Mouse (Mus musculus) skeletal muscle tissue, adult 2 months (tissue): ENCODE results near the gene Mertk.

ENCODE experiments used
- DNase-seq: peaks from one replicate; pipeline ENCODE4 v3.0.0-alpha.2; 2012; ENCODE audit warnings: low read depth, low spot score

The Mertk gene

GRCm38 (mm10) chr2:128765787-128766186, 67.0 kb downstream of the Mertk start:
- DNase-seq = no peak

GRCm38 (mm10) chr2:128768545-128769247, 69.9 kb downstream of the Mertk start:
- DNase-seq = no peak

- no peak for DNase-seq
Measured at GRCm38 (mm10) chr2:128770557-128770956, 71.8 kb downstream of the Mertk start.

- DNase-seq = no peak
Measured at GRCm38 (mm10) chr2:128771048-128771447, 72.3 kb downstream of the Mertk start.

GRCm38 (mm10) chr2:128771750-128772338, 73.1 kb downstream of the Mertk start:
- no peak for DNase-seq

- DNase-seq = no peak
Measured at GRCm38 (mm10) chr2:128782231-128782630, 83.5 kb downstream of the Mertk start.

- no peak for DNase-seq
Measured at GRCm38 (mm10) chr2:128783660-128784345, 85.0 kb downstream of the Mertk start.

- no peak for DNase-seq
Measured at GRCm38 (mm10) chr2:128784814-128785213, 86.1 kb downstream of the Mertk start.

- DNase-seq = no peak
Measured at GRCm38 (mm10) chr2:128786341-128786740, 87.6 kb downstream of the Mertk start.

GRCm38 (mm10) chr2:128786795-128787194, 88.0 kb downstream of the Mertk start:
- DNase-seq = no peak

- DNase-seq = no peak
Measured at GRCm38 (mm10) chr2:128787805-128788204, 89.0 kb downstream of the Mertk start.

- no peak for DNase-seq
Measured at GRCm38 (mm10) chr2:128790875-128791614, 92.3 kb downstream of the Mertk start.

- no peak for DNase-seq
Measured at GRCm38 (mm10) chr2:128793958-128794357, 95.2 kb downstream of the Mertk start.

GRCm38 (mm10) chr2:128796463-128796862, 97.7 kb downstream of the Mertk start:
- DNase-seq = peak; percentile 22

- no peak for DNase-seq
Measured at GRCm38 (mm10) chr2:128803441-128803840, 104.7 kb downstream of the Mertk start.

- no peak for DNase-seq
Measured at GRCm38 (mm10) chr2:128805341-128805740, 106.6 kb downstream of the Mertk start.

- DNase-seq = peak; percentile 51
Measured at GRCm38 (mm10) chr2:128806561-128806960, 107.8 kb downstream of the Mertk start.

- no peak for DNase-seq
Measured at GRCm38 (mm10) chr2:128812761-128813160, 114.0 kb downstream of the Mertk start.

GRCm38 (mm10) chr2:128816311-128816710, 117.6 kb downstream of the Mertk start:
- DNase-seq = no peak

GRCm38 (mm10) chr2:128816916-128817315, 118.2 kb downstream of the Mertk start:
- peak; percentile 13 for DNase-seq

- DNase-seq = no peak
Measured at GRCm38 (mm10) chr2:128817387-128817785, 118.6 kb downstream of the Mertk start.
